Mouse (Mus musculus) G1E (cell line): ENCODE data around the gene Fbxo33. TPM values are rescaled to one million over a fixed set of nuclear protein-coding genes. Genes with fewer than 3 reads are reported as not detected.
A peak's percentile ranks its signal among the peaks of the same experiment; 100 is the strongest.

Experiments used
- ATAC-seq: 2 replicates; pipeline ENCODE4 v1.8.0; 2016; ENCODE audit warnings: mild to moderate bottlenecking; ENCODE audit not compliant: insufficient number of reproducible peaks, poor library complexity, low FRiP score, severe bottlenecking; ENCODE audit errors: extremely low read depth
- DNase-seq: peaks from one replicate; pipeline ENCODE4 v3.0.0; 2012; ENCODE audit warnings: low spot score
- H3K27me3 ChIP-seq: 2 replicates; pipeline ENCODE4 v1.6.1; 2012; ENCODE audit warnings: mild to moderate bottlenecking, low read length, inconsistent platforms; ENCODE audit not compliant: insufficient read depth
- H3K36me3 ChIP-seq: replicated peaks from 2 replicates; pipeline ENCODE3; 2012; ENCODE audit warnings: mild to moderate bottlenecking, inconsistent platforms
- H3K4me1 ChIP-seq: 2 replicates; pipeline ENCODE4 v1.6.1; 2012; ENCODE audit warnings: low read depth, low read length, inconsistent platforms, mixed read lengths; ENCODE audit not compliant: insufficient read depth
- H3K4me3 ChIP-seq: 2 replicates; pipeline ENCODE4 v1.5.1; 2012; ENCODE audit warnings: low read depth, mild to moderate bottlenecking, inconsistent platforms, low read length, moderate library complexity, mixed read lengths
- H3K9me3 ChIP-seq: replicated peaks from 2 replicates; pipeline ENCODE4 v1.6.1; 2012; ENCODE audit warnings: inconsistent platforms
- CTCF ChIP-seq: IDR thresholded peaks from 2 replicates; pipeline ENCODE4 v1.5.1; 2012; ENCODE audit warnings: low read depth, low read length, inconsistent platforms, mixed read lengths
- GATA1 ChIP-seq: IDR thresholded peaks from 2 replicates; pipeline ENCODE4 v1.6.1; 2012; ENCODE audit warnings: borderline replicate concordance, low read length, inconsistent platforms, mixed read lengths
- GATA2 ChIP-seq: IDR thresholded peaks from 2 replicates; pipeline ENCODE4 v1.6.1; 2012; ENCODE audit warnings: low read depth, low read length, inconsistent platforms, borderline replicate concordance
- POLR2AphosphoS5 ChIP-seq: IDR thresholded peaks from 2 replicates; pipeline ENCODE4 v1.6.1; 2012; ENCODE audit warnings: low read depth, low read length, inconsistent platforms; ENCODE audit not compliant: insufficient replicate concordance
- TAL1 ChIP-seq: conservative IDR thresholded peaks from 2 replicates; pipeline ENCODE4 v1.6.1; 2012; ENCODE audit warnings: low read depth, low read length, inconsistent platforms, mixed read lengths
- polyA plus RNA-seq: library from polyadenylated mRNA; stranded (reverse); fragments of >175 nt; gene quantifications from 2 replicates; pipeline ENCODE4 v1.2.3, GENCODE M21; 2012
- total RNA-seq, 2 experiments: library from RNA; stranded (forward) in 1 of 2; stranded (reverse) in 1 of 2; fragments of 200-1000 nt in 1 of 2; fragments of >200 nt in 1 of 2; fragmentation: Nextera tagmentation in 1 of 2; gene quantifications; 2 replicates each; pipeline ENCODE4 v1.2.3; 2014 to 2017

Gene Fbxo33
- total and polyA plus RNA-seq, 3 experiments = 6.1 to 37.4 (median 31.2) TPM

GRCm38 (mm10) chr12:59164522-59164921 lies 55.0 kb downstream of the Fbxo33 start:
- TF ChIP-seq GATA2 = no peak
- no peak for TF ChIP-seq TAL1
- TF ChIP-seq POLR2AphosphoS5 = no peak
- no peak for TF ChIP-seq GATA1
- no peak for TF ChIP-seq CTCF
- Histone ChIP-seq H3K36me3 (peaks cover 84% of the 10 kb centered on the region), H3K4me3 (no peak overlapping the region), H3K4me1 (peaks cover 6% of the 10 kb centered on the region; the same call in 1 of the 2 replicates), H3K27me3 (no peaks in the 10 kb centered on the region), H3K9me3 (no peaks in the 10 kb centered on the region)
- DNase-seq = no peak
- peak; percentile 29; the same call in 1 of the 2 replicates for ATAC-seq

DNA sequence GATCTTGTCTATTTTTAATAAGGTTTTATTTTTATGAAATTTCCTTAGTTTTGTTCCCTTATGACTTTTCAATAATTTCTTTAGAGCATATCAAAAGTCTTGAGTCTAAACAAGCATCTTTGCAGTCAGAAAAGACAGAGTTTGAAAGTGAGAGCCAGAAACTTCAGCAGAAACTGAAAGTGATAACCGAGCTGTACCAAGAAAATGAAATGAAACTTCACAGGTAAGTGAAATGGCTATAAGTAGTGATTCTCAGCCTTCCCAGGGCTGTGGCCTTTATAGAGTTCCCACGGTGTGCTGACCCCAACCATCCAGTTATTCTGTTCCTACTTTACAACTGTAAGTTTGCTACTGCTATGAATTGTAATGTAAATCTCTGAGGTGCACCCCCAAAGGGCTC lies 56.7 kb downstream of the Fbxo33 start:
- TF ChIP-seq GATA1 (no peak), POLR2AphosphoS5 (no peak)
- ATAC-seq = no peak

GRCm38 (mm10) chr12:59161091-59161490 lies 58.4 kb downstream of the Fbxo33 start:
- Histone ChIP-seq H3K36me3 (peaks cover 89% of the 10 kb centered on the region), H3K9me3 (no peaks in the 10 kb centered on the region)
- ATAC-seq = no peak

More for the DNA sequence above, 56.7 kb downstream of the Fbxo33 start:
- DNase-seq = no peak
- Histone ChIP-seq H3K27me3 (no peaks in the 10 kb centered on the region), H3K9me3 (no peaks in the 10 kb centered on the region), H3K36me3 (peaks cover 87% of the 10 kb centered on the region), H3K4me1 (peaks cover 9% of the 10 kb centered on the region; the same call in 1 of the 2 replicates), H3K4me3 (no peak overlapping the region)

More at GRCm38 (mm10) chr12:59161091-59161490, 58.4 kb downstream of the Fbxo33 start:
- no peak for DNase-seq
- Histone ChIP-seq H3K4me3 (no peak overlapping the region), H3K4me1 (peaks cover 9% of the 10 kb centered on the region; the same call in 1 of the 2 replicates), H3K27me3 (no peaks in the 10 kb centered on the region)
- TF ChIP-seq CTCF (no peak), TAL1 (no peak), POLR2AphosphoS5 (no peak), GATA1 (no peak), GATA2 (no peak)

Other genes starting within 250 kb of the Fbxo33 start
- 32.7 and 33.7 TPM in 2 replicates for gene Sec23a, start 207.7 kb downstream of the Fbxo33 start, total RNA-seq (2014; fragmentation: Nextera tagmentation)
- 28.2 and 28.3 TPM in 2 replicates for gene Sec23a, start 207.7 kb downstream of the Fbxo33 start, total RNA-seq (2017)
- 6.0 and 8.4 TPM in 2 replicates for gene Sec23a, start 207.7 kb downstream of the Fbxo33 start, polyA plus RNA-seq
- 30.4 and 34.8 TPM in 2 replicates for gene Gemin2, start 206.3 kb downstream of the Fbxo33 start, total RNA-seq (2014; fragmentation: Nextera tagmentation)
- gene Gemin2, start 206.3 kb downstream of the Fbxo33 start, total RNA-seq (2017) = 31.2 and 33.2 TPM in 2 replicates
- gene Gemin2, start 206.3 kb downstream of the Fbxo33 start, polyA plus RNA-seq = 4.6 and 8.0 TPM in 2 replicates
- 73.2 and 79.4 TPM in 2 replicates for gene Trappc6b, start 158.3 kb downstream of the Fbxo33 start, total RNA-seq (2014; fragmentation: Nextera tagmentation)
- 83.6 and 101 TPM in 2 replicates for gene Trappc6b, start 158.3 kb downstream of the Fbxo33 start, total RNA-seq (2017)
- 108 and 114 TPM in 2 replicates for gene Trappc6b, start 158.3 kb downstream of the Fbxo33 start, polyA plus RNA-seq
- gene Pnn, start 152.8 kb downstream of the Fbxo33 start, total RNA-seq (2014; fragmentation: Nextera tagmentation) = 165 and 172 TPM in 2 replicates
- 99.4 and 128 TPM in 2 replicates for gene Pnn, start 152.8 kb downstream of the Fbxo33 start, total RNA-seq (2017)
- 79.8 and 99.9 TPM in 2 replicates for gene Pnn, start 152.8 kb downstream of the Fbxo33 start, polyA plus RNA-seq
- gene Mia2, start 123.9 kb downstream of the Fbxo33 start, total RNA-seq (2014; fragmentation: Nextera tagmentation) = 147 and 162 TPM in 2 replicates
- 135 and 151 TPM in 2 replicates for gene Mia2, start 123.9 kb downstream of the Fbxo33 start, total RNA-seq (2017)
- 47.7 and 50.5 TPM in 2 replicates for gene Mia2, start 123.9 kb downstream of the Fbxo33 start, polyA plus RNA-seq